Mouse (Mus musculus) CD8-positive naive resting alpha-beta T cell, adult 2 months (primary cell): ENCODE measurements around the gene Commd1.
A peak's percentile ranks its signal among the peaks of the same experiment; 100 is the strongest.

ENCODE experiments used
- DNase-seq, 2 experiments: peaks; one replicate each; pipeline ENCODE4 v3.0.0; 2022; ENCODE audit warnings: low read depth in 2 of 2, low spot score in 2 of 2

The Commd1 gene

DNA sequence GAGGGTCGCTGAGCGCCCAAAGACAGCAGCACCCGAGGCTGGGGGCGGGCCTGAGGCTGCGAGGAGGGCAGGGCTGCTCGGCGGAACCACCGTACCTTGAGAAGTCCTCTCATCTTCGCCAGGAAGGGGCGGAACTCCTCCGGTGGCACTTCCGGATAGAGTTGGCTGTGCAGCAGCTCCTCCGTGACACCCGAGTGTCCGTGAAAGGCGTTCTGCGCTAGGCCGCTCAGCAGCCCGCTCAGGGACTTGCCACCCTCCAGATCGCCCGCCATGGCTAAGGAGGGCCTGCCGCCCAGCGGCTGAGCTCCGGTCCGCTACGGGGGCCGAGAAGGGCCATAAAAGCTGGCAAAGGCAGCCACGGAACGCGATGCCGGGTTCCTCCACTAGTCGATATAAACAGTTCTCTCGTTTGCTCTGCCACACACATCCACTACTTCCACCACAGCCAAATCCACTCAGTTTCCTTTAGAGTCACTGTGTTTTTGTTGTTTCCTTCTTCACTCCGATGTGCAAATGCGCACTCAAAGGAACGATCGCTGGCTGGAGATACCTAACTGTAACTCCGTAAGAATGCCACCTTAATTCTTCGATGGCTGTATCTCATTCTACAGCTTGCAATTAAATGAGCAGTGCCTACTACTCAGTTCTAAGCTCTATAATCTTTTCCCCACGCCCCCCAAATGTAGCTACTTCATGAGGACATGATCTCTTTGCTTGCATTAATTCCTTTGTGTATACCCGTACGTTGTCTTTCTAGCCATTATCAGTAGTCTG lies at the start of gene Commd1, which contains the start of gene Gm28048:
TSS of gene Commd1 (minus strand) at position 399 of the 774 bp plus-strand sequence.
TSS of gene Gm28048 (minus strand) at position 107 of the 774 bp plus-strand sequence.
- DNase-seq = peak; percentile 93 to 96

DNA sequence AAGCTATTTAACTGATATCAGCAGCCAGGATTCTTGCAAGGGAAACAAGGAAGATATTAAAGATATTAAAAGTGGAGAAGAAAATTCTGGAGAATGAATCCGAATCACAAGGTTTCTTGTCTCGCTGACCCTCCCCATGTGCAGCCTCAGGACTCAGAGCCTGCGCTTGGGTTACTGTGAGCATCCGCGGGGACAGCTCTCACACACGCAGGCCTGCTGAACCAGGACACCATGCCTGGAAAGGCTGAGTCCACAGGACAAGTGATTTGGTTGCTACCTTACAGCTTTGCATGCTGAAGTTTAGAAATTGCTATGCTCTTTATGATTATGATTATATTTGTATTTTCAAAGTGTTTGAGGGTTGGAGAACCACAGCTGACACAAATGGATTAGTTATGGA lies 47.2 kb upstream of the Commd1 start:
- DNase-seq = no peak

DNA sequence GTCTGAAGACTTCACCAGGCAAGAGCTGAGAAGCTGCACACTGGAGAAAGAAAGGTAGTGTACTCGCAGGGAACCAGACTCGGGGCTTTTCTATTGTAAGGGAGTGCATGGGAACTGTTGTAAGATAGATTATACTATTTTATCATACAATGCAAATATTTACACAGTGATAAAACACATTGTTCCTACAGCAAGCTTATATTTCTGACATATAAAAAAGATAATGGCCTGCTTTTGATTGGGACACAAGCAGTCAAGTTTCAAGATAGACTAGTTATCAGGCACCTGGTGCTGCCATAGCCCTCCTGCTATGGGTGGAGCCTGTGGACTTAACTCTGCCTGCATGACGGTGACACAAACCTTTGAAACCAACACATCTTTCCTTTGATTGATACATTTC lies 46.8 kb upstream of the Commd1 start:
- no peak for DNase-seq

DNA sequence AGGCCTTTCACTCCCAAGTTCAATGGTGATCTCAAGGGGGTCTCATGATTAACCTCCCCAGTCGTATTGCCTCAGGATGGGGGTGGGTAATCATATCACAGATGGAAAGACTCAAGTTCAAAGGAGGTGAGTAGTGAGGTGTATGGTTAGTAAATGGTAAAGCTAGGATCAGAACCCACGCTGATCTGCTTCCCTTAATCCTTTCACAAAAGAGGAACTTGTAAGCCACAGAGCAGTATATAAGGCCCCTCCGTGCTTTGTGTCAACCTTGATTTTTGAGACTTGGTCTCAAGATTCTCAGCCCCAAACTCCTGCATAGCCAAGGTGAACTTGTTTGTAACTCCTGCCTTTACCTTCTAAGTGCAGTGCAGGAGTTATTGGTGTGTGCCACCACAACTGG lies 42.0 kb upstream of the Commd1 start:
- DNase-seq = no peak

DNA sequence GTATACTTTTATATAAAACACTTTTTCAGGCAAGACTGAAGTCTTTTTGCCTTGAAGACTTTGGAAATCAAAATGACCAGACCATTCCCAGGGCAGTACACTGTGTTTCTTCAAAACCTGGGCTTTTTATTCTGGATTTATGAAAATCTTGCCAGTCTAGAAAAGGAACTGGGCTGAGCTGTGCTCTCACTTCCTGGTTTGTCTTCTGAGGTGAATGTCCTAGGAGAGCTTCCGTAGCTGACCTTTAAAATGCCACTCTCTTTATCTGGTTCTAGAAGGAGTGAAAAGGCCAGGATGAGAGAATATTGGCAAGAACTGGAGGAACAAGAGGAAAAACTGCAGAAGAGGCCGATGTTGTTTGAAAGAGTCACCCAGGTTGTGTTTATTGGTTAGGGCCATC lies 41.0 kb upstream of the Commd1 start:
- DNase-seq = no peak

DNA sequence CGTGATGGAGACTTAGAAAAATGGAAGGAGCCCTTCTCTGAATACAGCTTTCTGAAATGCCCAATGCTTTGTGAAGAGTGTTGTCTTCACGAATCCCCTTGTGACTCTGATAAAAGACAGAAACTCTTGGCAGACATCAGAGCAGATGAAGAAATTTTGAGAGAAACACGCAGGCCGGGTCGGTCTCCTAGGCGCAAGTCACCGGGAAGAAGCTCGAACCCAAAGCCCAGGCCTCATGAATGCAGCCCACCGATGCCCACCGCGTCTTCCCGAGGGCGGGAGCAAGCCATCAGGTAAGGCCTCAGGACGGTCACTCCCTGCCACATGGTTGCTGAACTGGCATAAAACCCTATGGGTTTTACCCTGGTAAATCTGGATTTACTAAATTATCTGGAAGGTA lies 38.7 kb upstream of the Commd1 start:
- DNase-seq = no peak

DNA sequence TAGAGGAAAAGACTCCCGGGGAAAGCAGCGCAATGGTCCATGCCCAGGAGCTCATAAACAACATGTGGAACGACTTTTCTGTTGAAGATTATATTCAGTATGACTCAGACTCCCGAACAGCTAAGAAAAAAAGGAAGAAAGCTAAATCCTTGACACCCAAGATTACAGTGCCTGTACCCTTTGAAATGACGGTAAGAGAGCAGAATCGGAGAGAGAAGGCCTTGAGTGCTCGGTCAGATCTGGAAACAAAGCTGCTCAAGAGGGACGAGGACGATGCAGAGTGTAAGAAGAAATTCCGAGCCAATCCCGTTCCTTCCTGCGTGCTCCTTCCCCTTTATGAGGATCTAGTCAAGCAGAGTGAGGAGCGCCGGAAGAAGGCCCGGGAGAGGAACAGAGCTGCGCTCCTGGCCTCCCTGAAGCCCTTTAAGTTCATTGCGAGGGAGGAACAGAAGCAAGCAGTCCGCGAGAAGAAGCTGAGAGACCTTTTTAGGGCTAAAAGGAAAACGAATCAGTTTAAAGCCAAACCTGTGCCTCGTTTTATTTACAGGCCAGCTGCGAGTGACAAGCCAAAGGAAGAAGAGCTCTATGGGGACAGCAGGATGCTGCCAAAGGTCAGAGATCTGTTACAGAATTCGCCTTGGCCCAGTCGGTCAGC lies 38.1 kb upstream of the Commd1 start:
- DNase-seq = no peak

DNA sequence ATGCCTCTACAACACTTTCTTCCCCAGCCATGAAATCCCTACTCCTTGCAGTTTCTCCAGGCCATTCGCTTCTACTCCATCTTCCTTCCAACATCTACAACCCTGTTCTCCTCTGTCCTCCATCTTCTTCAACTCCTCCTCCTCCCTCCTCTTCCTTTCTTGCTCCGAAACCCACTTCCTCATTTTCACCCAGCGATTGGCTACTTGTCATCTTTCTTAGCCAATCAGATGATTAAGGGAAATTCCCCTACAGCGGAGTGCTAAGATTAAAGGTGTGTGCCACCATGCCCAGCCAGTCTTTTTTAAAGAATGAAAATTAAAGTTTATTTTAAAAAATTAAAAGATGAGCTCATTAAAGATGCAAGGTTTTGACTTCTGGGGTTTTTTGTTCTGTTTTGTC lies 35.8 kb upstream of the Commd1 start:
- DNase-seq = no peak

DNA sequence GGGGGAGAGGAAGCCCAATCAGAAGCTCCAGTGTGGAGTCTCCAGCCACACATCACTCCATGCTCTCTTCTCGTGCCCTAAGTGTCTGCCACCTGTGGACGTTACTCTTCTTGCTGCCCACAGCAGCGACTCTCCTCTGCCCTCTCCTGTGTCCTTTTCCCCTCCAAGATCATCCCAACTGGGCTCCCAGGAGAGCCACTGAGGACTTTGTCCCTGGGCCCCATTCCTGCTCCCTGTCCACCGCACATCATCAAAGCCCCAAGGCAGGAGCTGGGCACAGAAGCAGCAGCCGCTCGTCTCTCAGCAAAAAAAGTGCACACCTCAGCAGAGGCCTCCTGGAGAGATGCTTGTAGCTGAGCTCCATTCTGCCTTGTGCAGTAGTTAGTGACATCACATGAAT lies 32.8 kb upstream of the Commd1 start:
- DNase-seq = no peak

DNA sequence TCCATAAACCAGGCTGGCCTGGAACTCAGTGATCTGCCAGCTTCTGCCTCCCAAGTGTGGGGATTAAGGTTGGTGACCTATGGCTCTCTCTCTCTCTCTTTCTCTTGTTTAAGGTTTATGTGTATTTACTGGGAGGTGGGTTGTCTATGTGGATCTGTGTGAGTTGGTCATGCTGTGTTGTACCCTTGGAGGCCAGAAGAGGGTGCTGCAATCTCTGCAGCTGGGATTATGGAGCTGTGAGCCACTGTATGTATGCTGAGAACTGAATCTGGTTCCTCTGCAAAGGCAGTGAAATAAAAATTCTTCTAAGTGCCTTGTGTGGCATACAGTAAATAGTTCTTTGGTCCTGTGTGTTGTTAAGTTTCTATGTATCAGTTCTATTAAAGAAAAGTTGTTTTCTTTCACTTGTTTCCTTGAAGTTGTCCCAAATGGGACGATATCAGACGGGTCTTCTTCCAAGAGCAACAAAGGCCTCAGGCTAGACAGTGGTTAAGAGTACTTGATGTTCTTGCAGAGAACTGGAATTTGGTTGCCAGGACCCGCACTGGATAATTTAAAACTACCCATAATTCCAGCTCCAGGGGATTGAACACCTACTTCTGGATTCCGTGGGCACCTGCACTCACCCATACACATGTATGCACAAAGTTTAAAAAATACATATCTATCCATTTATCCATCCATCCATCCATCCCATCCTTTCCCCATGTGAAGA lies 31.6 kb upstream of the Commd1 start:
- no peak for DNase-seq

DNA sequence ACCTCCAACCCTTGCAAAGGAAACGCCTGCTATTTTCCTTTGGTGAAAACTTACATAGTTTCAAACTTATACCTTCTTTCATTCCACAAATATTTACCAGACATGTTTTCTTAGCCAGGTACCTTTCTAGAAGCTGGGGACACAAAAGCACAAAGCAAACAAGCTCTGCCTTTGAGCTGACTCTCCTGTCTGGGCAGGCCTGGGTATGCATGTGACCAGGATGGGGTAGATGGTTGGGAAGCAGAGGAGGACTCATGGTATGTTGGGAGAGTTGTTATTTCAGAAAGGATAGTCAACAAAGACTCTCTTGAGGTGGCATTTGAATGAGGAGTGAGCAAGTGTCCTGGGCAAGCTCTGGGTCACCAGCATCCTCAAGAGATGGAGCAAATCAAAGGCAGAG lies 30.9 kb upstream of the Commd1 start:
- no peak for DNase-seq

DNA sequence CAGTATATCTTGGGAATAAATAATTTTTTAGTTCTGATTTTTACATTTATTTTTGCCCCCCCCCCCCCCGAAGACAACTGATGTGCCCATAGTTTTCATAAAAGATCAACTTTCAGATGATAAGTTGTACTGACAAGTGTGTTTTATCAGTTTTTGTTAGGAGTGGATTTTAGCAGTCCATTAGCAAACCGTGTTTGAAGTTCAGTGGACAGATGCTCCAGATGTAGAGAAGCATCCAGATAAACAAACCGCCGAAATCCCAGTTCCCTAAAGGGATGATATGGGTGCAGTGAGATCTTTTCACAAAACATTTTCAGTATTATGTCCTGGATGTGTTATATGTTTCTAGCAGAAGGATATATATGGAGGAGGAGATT lies 26.6 kb upstream of the Commd1 start:
- no peak for DNase-seq

DNA sequence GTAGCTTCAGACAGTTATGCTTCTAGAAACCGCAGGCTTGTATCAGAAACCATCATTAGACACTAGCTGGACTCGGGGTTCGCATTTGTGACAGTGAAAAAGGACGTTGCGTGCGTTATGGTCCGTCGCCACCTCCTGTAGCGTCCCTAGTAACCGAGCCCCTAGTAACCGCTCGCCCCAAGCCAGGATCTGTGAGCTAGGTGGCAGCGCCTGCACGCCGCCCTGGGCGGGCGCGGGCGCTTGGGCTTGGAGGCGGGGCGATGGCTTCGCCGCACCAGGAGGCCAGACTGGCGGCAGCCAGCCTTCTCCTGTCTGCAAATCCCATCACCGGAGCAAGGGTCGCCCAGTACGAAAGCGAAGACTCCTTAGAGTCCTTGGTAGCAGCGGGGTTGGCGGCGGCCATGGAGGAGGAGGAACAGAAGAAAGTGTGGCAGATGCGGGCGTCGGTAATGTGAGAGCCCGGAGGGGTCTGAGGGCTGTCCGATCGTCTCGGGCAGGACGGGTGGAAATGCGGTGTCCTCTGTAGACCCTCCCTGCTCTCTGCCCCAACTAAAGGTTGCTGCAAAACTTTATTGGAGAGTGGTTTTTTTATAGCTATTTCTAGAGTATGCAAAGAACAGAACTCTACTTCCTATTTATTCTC lies 26.1 kb upstream of the Commd1 start:
- peak; percentile 55 to 62 for DNase-seq

DNA sequence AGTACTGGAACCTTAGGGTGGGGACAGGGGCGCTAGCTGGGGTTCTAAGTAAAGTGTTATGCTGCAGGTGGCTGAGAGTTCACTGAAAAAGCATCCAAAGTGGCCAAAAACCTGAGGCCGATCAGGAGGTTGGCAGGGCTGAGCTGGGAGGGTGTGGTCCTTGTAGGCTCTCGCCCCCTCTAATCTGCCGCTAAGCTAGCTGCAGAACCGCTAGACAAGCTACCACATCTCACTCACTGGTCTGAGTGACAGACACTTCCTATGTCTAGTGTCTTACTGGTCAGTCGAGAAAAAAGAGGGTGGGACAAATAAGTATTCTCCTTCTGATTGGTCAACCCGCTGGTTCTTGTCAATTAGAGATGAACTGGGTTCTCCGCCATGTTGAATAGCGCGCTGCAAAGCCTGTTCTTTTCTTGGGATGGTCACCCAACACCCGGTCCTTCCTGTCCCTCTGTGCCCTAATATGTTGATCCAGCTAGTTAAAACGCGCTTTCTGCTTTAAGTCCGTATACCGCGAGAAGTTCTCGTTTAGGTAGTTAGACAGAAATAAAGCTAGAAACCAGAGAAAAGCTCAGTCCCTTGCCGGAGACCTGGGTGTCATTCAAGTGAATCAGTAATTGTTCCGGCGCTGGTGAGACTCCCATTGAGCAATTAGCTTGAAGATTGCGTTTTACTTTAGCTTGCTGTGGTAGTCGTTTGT lies 25.4 kb upstream of the Commd1 start, which contains the start of gene Fam161a:
TSS of gene Fam161a (plus strand) at position 51 of the 700 bp plus-strand sequence.
- DNase-seq = peak; percentile 61 to 74

DNA sequence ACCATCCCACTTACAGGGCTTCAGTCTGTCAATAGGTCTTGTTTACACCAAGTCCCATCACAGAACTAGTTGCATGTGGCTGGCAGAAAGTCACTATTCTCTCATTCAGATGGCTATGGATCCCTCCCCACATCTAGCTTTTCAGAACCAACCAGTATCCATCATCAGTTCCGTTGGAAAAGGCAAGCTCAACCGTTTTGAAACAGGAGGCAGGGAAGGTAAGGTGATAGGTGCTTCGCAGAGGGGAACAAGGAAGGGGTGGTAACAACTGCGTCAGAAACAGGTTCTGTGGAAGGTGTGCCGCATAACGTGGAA lies 24.9 kb upstream of the Commd1 start:
- no peak for DNase-seq

DNA sequence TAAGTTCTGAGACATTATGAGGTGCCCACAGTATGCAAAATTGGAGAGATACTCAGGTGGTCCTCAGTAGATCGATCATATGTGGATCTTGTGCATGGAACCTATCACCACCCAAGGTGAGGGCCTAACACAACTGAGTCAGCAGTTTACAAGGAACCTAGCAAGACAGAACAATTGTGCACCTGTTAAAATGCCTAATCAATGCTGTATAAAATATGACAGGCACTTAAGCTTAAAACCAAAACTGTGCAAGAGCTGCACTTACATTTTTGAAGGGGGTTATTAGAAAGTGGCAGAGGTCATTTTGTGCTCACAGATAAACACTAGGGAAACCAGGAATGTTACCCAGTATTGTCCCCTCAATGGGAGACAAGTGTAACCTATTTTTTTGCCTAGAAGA lies 23.1 kb upstream of the Commd1 start:
- no peak for DNase-seq

DNA sequence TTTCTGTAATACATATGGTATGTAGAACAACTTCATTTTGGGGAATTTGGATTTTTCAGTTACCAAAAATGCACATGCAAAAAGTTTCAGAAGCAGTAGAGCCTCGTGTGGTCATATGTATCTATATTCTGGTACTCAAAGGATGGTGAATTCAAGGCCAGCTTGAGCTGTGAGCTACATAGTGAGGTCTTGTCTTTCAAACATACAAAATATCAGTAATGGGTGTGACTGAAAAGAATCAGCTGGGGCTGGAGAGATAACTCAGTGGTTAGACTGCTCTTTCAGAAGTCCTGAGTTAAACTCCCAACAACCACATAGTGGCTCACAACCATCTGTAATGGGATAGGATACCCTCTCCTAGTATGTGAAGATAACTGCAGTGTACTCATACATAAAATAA lies 16.1 kb upstream of the Commd1 start:
- DNase-seq = no peak

DNA sequence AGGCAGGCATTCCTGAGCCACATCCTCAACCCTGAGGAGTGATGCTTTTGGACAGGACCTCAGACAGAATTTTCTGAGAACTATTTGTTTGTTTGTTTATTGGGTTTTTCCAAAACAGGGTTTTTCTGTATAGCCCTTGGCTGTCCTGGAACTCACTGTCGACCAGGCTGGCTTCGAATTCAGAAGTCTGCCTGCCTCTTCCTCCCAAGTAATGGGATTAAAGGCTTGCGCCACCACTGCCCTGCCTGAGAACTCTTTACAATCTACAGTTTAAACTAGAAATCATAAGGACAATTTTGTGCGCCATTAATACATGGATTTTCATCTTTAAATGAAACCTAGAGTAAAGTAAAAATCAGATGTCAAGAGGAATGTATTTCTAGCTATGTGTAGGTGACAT lies 13.3 kb upstream of the Commd1 start:
- no peak for DNase-seq

DNA sequence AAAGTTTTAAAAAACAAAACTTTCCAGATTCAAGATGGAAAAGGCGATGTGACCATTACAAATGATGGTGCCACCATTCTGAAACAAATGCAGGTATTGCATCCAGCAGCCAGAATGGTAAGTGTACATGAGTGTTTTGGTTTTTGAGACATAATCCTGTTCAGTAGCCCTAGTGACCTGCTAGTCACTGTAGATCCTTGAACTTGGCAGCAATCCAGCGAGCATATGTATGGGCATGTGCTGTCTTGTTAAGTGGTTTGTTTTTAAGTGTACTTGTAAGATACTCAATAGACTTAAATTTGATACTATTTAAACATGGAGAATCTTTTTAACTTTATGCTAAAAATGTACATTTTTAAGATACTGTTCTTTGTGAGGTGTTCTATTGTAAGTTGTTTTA lies 12.1 kb upstream of the Commd1 start:
- no peak for DNase-seq

DNA sequence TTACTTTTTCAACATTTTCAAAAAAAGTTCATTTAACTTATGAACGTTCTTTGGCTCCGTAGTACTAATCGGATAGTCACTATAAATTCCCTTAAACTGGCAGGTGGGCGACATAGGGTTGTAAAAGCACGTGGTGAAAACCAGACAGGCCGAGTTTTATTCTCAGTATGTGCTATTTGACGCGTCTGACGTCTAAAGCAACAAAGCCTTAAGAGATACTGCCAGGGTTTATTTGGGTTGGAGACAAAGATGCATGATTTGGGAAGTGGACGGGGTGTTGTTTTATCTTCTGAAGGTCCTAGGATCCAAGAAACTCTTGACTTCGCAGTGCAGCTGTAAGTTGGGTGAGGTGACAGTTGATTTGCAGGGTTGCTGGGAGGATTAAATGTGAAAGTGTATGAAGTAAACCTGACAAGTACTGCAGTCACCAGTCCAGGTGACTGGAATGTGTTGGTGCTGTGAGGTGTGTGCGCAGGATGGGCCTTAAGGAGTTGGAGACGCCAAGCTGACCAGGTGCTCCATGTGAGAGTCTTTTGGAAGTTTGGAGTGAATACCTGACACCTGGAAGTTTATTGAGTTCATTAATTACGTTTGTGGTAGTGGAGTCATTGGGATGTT lies 9.1 kb upstream of the Commd1 start:
- DNase-seq = no peak
